Mouse (Mus musculus): ENCODE data around the gene Frs3. TPM values are rescaled to one million over a fixed set of nuclear protein-coding genes. Genes with fewer than 3 reads are reported as not detected.

Gene Frs3
- polyA plus RNA-seq, 1 experiment from 2014 or later = 23.2 TPM

DNA sequence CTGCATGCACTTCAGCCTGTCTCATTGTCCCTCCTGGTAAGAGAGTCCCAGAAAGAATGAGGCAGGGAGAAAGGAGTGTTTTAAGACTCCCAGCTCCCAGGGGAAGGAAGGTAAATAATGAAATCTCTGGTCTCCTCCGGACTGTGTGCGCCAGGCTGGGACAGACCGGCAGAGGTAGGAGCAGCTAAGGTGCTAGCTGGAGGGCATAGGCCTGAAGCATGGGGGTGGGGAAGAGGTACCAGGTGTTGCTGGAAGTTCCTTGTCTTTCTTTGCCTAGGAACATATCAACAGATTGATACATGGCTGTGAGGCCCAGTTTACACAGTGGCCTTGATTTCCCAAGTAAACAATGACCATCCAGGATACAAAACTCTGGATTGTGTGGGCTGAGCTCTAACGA, 20.1 kb downstream of the Frs3 start:
- H3K4me2 ChIP-seq (replicated peaks) = no peak overlapping the region
- 78% methylated on average over 4 of the region's 4 CpGs for WGBS
- H3K4me3 ChIP-seq = no peak overlapping the region
- no peak overlapping the region for H3K9ac ChIP-seq (replicated peaks)
- H3K9me3 ChIP-seq = no peaks in the 10 kb centered on the region
- no peak overlapping the region for H3K27ac ChIP-seq (replicated peaks)
- no peaks in the 10 kb centered on the region for H3K27me3 ChIP-seq
- H3K36me3 ChIP-seq = no peaks in the 10 kb centered on the region
- ATAC-seq (replicated peaks) = no peak
- H3K4me1 ChIP-seq = no peaks in the 10 kb centered on the region

DNA sequence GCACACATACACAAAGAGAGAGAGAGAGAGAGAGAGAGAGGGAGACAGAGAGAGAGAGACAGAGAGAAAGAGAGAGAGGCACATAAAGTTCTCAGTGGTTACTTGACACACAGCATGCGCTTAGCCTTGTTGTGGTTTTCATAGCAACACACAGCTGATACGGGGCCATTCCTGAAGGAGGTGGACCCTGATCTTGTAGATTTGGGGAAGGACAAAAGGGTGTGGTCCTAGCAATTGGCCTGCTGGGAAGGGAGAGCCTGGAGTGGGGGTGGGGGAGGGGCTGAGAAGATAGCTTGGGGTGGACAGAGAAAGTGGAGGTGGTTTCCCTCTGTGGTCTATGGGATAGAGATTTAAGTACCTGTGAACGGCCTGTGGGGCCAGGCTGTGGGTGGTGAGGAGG, 21.2 kb downstream of the Frs3 start:
- Histone ChIP-seq H3K9me3 (no peaks in the 10 kb centered on the region), H3K27ac (replicated peaks) (no peak overlapping the region), H3K9ac (replicated peaks) (no peak overlapping the region), H3K4me2 (replicated peaks) (no peak overlapping the region), H3K4me3 (no peak overlapping the region), H3K36me3 (no peaks in the 10 kb centered on the region), H3K27me3 (no peaks in the 10 kb centered on the region), H3K4me1 (no peaks in the 10 kb centered on the region)
- WGBS = 87% methylated on average over 3 of the region's 3 CpGs
- ATAC-seq (replicated peaks) = no peak

DNA sequence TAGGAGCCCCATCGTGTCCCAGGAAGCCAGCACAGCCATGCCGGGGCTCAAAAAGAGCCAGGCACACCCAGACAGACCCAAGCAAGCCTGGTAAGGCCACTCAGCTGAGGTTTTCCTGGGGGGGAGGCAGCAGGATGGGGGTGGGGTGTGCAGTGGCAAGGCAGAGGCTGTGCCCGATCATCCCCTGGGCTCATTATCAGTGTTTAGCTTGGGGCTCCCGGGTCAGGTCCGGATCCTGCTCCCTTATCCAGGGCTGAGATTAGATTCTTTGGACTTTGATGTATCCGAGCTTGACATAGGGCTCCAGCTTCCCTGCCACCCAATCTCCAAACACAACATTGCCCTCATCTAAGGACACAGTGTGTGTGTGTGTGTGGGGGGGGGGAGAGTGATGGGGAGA, 23.1 kb downstream of the Frs3 start:
- H3K4me2 ChIP-seq (replicated peaks) = no peak overlapping the region

DNA sequence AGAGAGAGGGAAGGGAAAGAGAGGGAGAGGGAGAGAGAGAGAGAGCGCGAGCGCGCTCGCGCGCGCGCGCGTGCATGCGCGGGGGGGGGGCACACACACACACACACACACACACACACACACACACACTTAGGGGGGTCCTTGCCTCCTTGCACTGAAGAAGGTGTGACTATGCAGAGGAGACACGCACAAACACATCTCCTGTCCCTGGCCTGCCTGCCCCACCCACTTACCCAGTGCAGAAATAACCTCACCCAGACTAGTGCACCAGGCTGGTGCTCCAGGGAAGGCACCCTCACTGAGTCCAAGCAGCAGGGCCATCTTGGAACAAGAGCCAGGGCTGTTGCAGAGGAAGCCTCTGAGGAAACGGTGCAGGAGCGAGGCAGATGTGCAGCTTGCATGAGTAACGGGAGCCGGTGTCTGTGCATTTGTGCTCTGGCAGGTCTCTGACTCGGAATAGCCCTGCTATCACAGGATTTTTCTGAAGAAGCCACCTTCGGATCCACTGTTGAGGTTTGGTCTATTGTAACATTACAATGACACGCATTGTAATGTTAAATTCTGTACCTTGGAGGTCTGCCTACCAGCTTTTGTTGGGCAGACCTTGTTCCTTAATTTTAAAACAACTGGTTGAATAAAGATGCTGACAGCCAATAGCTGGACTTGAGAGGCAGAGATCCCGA, 24.2 kb downstream of the Frs3 start:
- WGBS = 35% methylated on average over 16 of the region's 22 CpGs
- no peaks in the 10 kb centered on the region for H3K4me1 ChIP-seq
- H3K9ac ChIP-seq (replicated peaks) = no peak overlapping the region

More for the DNA sequence above, 23.1 kb downstream of the Frs3 start:
- no peak overlapping the region for H3K27ac ChIP-seq (replicated peaks)
- ATAC-seq (replicated peaks) = no peak
- no peaks in the 10 kb centered on the region for H3K27me3 ChIP-seq
- no peak overlapping the region for H3K4me3 ChIP-seq
- H3K9me3 ChIP-seq = no peaks in the 10 kb centered on the region
- no peaks in the 10 kb centered on the region for H3K36me3 ChIP-seq
- 69% methylated on average over 6 of the region's 6 CpGs for WGBS
- no peaks in the 10 kb centered on the region for H3K4me1 ChIP-seq
- no peak overlapping the region for H3K9ac ChIP-seq (replicated peaks)

DNA sequence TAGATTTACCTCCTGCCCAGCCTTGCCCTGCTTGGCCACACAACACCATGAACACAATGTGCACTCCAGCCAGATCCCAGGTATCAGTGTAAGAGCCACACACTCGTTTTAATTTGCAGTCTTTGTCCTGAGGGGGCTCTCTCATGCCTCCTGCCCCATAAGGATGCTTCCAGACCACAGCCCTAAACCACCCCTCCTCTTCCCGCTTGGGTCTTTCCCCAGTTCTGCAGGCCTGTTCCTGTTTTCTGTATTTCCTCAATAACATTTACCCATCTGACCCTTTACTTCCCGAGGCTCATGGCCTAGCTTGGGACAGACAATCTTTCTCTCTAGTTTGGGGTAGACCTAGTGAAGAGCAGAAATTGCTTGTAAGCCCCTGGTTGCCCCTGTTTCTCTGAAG, 26.2 kb downstream of the Frs3 start:
- H3K36me3 ChIP-seq = no peaks in the 10 kb centered on the region
- H3K9me3 ChIP-seq = no peaks in the 10 kb centered on the region
- no peak overlapping the region for H3K4me2 ChIP-seq (replicated peaks)
- H3K9ac ChIP-seq (replicated peaks) = no peak overlapping the region
- H3K27ac ChIP-seq (replicated peaks) = no peak overlapping the region
- WGBS = 55% methylated on average over 3 of the region's 3 CpGs
- no peak overlapping the region for H3K4me3 ChIP-seq
- H3K27me3 ChIP-seq = no peaks in the 10 kb centered on the region
- ATAC-seq (replicated peaks) = no peak
- no peaks in the 10 kb centered on the region for H3K4me1 ChIP-seq

More for the DNA sequence above, 24.2 kb downstream of the Frs3 start:
- Histone ChIP-seq H3K36me3 (no peaks in the 10 kb centered on the region), H3K4me3 (no peak overlapping the region), H3K9me3 (no peaks in the 10 kb centered on the region), H3K27me3 (no peaks in the 10 kb centered on the region), H3K27ac (replicated peaks) (no peak overlapping the region), H3K4me2 (replicated peaks) (no peak overlapping the region)
- no peak for ATAC-seq (replicated peaks)

DNA sequence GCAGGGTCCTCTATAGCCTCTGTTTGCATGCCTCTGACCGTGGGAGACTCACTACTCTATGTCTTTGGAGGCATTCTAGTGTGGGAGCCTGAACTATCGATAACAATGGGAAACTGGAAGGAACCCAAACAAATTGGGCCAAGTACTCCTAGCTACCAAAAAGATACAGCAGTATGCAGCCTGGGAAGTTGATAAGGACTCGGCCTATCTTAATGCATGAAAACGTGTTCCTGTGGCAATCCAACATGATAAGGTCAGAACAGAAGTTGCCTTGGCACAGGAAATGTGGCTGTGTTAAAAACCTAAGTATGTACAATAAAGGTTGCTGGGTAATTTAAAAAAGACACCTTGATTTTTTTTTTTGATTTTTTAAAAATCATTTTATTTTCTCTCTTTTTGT, 32.4 kb downstream of the Frs3 start:
- no peak for ATAC-seq (replicated peaks)
- H3K27ac ChIP-seq (replicated peaks) = no peak overlapping the region
- no peak overlapping the region for H3K4me2 ChIP-seq (replicated peaks)
- no peaks in the 10 kb centered on the region for H3K9me3 ChIP-seq
- H3K36me3 ChIP-seq = no peaks in the 10 kb centered on the region
- H3K27me3 ChIP-seq = no peaks in the 10 kb centered on the region
- no peaks in the 10 kb centered on the region for H3K4me1 ChIP-seq
- WGBS = 90% methylated on average over 4 of the region's 4 CpGs
- no peak overlapping the region for H3K4me3 ChIP-seq
- H3K9ac ChIP-seq (replicated peaks) = no peak overlapping the region

DNA sequence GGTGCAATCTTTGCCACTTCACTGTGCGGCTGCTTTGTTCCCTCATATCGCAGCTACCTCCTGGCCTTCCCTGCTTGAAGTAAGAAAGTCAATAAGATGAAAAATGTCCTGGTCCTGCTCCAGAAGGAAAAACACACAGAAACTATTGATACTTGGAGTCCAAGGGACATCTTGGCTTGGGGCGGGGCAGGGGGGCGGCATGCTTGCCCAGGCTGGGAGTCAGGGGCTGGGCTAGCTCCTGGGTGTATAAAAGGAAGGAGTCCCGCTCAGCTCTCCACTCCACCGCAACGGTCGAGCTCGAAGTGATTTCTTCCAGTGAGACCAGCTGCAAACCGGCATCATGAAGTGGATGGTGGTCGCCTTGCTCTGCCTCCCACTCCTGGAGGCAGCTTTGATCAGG, 37.7 kb downstream of the Frs3 start, which contains the start of gene Pgc:
TSS of gene Pgc (plus strand) at position 277 of the 400 bp plus-strand sequence.
- Histone ChIP-seq H3K27me3 (no peaks in the 10 kb centered on the region), H3K9ac (replicated peaks) (no peak within 1 kb of the TSS), H3K4me2 (replicated peaks) (no peak within 1 kb of the TSS), H3K36me3 (no peaks in the 10 kb centered on the region), H3K4me1 (no peaks in the 10 kb centered on the region), H3K27ac (replicated peaks) (no peak within 1 kb of the TSS), H3K9me3 (no peaks in the 10 kb centered on the region), H3K4me3 (no peak within 1 kb of the TSS)
- 86% methylated on average over 11 of the region's 11 CpGs for WGBS
- ATAC-seq (replicated peaks) = no peak

DNA sequence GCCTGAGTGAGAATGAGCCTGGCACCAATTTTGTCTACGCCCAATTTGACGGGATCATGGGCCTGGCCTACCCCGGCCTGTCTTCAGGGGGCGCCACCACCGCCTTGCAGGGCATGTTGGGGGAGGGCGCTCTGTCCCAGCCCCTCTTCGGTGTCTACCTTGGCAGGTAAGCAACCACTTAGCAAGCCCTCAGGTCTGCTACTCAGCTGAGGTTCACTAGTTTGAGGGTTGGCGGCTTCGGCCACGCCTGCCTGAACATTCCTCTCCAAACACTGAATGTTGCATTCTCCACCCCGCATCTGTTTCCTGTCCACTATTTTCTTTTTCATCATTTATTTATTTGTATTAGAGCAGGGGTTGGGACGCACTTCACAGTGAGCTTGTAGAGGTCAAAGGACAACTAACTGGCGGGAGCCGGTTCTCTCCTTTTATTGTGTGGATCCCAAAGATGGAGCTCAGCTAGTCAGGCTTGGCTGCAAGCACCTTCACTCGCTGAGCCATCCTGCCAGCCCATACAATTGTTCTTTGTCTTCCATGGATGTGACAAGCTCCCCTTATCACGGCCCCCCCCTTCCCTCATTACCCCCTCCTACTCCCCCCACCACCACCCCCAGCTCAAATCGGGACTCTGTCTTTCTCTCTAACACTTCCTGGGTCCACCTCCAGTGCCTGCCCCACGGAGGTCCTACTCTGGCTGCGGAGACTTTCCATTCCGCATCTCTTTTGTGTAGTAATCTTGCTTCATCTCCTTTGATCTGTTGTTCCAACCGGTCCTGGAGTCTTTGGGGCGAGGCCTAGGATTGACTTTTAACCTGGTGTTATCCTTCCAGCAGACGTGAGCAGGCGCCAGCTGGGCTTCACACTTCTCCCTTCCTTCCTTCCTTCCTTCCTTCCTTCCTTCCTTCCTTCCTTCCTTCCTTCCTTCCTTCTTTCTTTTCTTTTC, 42.1 kb downstream of the Frs3 start:
- Histone ChIP-seq H3K9me3 (no peaks in the 10 kb centered on the region), H3K9ac (replicated peaks) (no peak overlapping the region), H3K4me3 (no peak overlapping the region), H3K4me1 (no peaks in the 10 kb centered on the region), H3K27me3 (no peaks in the 10 kb centered on the region), H3K4me2 (replicated peaks) (no peak overlapping the region), H3K36me3 (no peaks in the 10 kb centered on the region), H3K27ac (replicated peaks) (no peak overlapping the region)
- 53% methylated on average over 24 of the region's 24 CpGs for WGBS
- no peak for ATAC-seq (replicated peaks)

DNA sequence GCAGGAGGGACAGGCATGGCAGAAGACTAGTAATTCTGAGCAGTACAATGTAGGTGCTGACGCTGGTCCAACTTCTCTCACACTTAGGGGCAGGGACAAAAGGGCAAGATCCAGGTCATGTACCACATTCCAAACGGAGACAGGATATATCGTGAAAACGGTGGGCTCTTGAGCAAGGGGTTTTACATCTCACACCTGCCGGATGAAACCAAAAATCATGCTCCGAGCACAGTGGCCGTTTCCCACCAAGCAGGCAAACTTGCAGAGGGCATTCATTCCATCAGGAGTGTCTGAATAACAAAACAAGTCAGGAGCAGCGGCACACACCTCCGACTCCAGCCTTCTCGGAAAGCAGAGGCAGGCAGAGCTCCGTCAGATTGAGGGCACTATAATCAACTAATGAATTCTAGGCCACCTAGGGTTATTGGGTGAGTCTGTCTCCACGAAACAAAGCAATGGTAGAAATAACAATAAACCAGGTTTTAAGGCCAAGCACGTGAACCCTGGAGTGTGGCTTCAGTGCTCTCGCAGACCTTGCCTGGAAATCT, 46.8 kb downstream of the Frs3 start:
- Histone ChIP-seq H3K9me3 (no peaks in the 10 kb centered on the region), H3K27ac (replicated peaks) (no peak overlapping the region), H3K27me3 (peaks cover 29% of the 10 kb centered on the region), H3K9ac (replicated peaks) (no peak overlapping the region), H3K4me3 (no peak overlapping the region), H3K4me1 (peaks cover 19% of the 10 kb centered on the region), H3K4me2 (replicated peaks) (no peak overlapping the region), H3K36me3 (no peaks in the 10 kb centered on the region)
- 76% methylated on average over 14 of the region's 14 CpGs for WGBS
- ATAC-seq (replicated peaks) = no peak

DNA sequence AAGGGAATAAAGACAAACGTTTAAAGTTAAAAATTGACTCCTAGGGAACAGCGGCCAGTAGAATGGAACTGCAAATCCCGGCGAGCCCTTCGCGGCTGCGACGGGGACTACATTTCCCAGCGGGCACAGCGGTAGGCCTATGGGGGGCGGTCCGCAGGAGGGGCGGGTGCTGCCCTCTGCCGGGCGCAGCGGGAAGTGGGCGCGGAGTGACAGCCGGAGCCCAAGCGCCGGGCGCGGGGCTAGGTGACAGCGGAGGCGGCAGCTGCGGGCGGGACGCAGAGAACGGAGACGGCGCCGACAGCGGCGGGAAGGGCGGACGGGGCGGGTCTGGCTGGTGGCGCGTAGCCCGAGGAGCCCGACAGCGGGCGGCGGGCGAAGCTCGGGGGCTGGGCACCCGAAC, 48.0 kb downstream of the Frs3 start, which contains the start of gene Tfeb:
TSS of gene Tfeb (plus strand) at position 175 of the 400 bp plus-strand sequence.
- Histone ChIP-seq H3K4me1 (peaks cover 19% of the 10 kb centered on the region), H3K27ac (replicated peaks) (no peak within 1 kb of the TSS), H3K27me3 (peaks cover 29% of the 10 kb centered on the region), H3K4me3 (peak within 1 kb of the TSS; percentile 66), H3K36me3 (no peaks in the 10 kb centered on the region), H3K9me3 (no peaks in the 10 kb centered on the region), H3K9ac (replicated peaks) (peak within 1 kb of the TSS; percentile 54), H3K4me2 (replicated peaks) (peak within 1 kb of the TSS; percentile 99)
- under 1% methylated on average over 47 of the region's 47 CpGs for WGBS
- peak; percentile 89 for ATAC-seq (replicated peaks)

DNA sequence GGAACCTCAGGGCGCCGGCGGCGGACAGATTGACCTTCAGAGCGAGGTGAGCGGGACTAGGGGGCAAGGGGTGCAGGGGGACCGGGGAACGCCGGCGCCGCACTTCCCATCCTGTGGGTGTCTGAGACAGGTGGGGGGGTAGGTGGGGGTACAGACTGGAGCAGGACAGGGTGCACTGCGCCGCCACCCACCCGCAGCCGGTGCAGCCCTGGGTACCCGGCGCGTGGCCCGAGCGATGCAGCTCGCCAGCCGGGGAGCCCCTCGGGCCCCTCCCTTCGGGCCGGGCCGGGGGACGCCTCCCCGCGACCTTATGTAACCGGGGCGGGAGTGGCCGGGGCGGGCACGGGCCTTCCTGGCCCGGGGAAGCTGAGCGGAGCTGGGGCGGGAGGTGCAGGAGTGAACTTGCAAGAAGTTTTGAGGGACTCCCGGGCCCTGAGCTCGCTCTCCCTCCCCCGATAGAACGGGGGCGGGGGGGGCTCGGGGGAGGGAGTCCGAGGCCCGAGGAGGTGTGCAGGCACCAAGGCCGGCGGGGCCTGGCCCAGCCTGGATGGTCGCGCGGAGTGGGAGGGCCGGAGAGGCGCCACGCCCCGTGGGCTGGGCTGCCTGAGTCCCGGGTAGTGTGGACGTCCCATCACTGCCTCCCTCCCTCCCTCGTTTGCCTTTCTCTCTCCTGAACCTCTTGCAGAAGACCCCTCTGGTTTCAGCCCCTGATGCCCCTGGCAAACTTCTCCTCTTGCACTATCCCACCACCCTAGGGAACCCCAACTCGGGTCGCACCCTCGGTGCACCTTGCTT, 48.6 kb downstream of the Frs3 start:
- peaks cover 29% of the 10 kb centered on the region for H3K27me3 ChIP-seq
- no peaks in the 10 kb centered on the region for H3K9me3 ChIP-seq
- peak overlapping the region; percentile 99 for H3K4me2 ChIP-seq (replicated peaks)
- peak overlapping the region; percentile 54 for H3K9ac ChIP-seq (replicated peaks)
- no peaks in the 10 kb centered on the region for H3K36me3 ChIP-seq
- under 1% methylated on average over 48 of the region's 60 CpGs for WGBS
- H3K4me3 ChIP-seq = peak overlapping the region; percentile 66
- peak; percentile 84 for ATAC-seq (replicated peaks)
- no peak overlapping the region for H3K27ac ChIP-seq (replicated peaks)
- peaks cover 19% of the 10 kb centered on the region for H3K4me1 ChIP-seq

Measured in forebrain, embryonic 15.5 days (tissue).